Mouse (Mus musculus) c-Kit-positive CD71-positive TER-119-negative erythroid progenitor cells, embryonic 14.5 days (primary cell): ENCODE results near the gene Tdp1.

ENCODE experiments used
- DNase-seq: peaks from one replicate; pipeline ENCODE4 v3.0.0-alpha.2; 2013; ENCODE audit warnings: low read depth

Tdp1 gene

GRCm38 (mm10) chr12:100000381-100000780 lies 116.1 kb downstream of the Tdp1 start:
- no peak for DNase-seq

GRCm38 (mm10) chr12:100001246-100001645 lies 116.9 kb downstream of the Tdp1 start:
- no peak for DNase-seq

DNA sequence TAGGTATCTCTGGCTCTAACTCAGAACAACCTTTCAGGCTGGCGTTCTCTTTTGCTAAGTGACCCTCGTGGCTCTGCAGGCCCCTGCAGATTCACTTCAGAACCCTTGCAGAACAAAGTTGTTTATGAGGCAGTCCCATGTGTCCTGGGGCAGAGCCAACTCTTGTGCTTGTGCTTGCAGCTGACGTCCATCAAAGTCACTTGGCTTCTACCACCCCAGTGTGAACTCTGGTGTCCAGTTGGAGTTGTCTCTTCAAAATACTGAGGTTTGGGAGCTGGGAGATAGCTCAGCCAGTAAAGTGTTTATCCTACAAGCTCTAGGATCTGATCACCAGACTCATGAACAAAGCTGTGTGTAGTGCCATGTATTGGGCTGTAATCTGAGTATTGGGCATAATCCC lies 117.6 kb downstream of the Tdp1 start:
- DNase-seq: no peak

GRCm38 (mm10) chr12:100002914-100003587 lies 118.7 kb downstream of the Tdp1 start:
- DNase-seq: no peak
